Mouse (Mus musculus): ENCODE measurements around the gene Rps27.

The Rps27 gene

GRCm38 (mm10) chr3:90231075-90231474, 17.6 kb upstream of the Rps27 start:
- DNase-seq = no peak

- DNase-seq = no peak
Observed at GRCm38 (mm10) chr3:90224331-90224730, 10.9 kb upstream of the Rps27 start.

- no peak for DNase-seq
Observed at GRCm38 (mm10) chr3:90222941-90223340, 9.5 kb upstream of the Rps27 start.

GRCm38 (mm10) chr3:90222455-90222854, 9.0 kb upstream of the Rps27 start:
- DNase-seq = no peak

- DNase-seq = no peak
Observed at GRCm38 (mm10) chr3:90221123-90221522, 7.7 kb upstream of the Rps27 start.

GRCm38 (mm10) chr3:90220531-90220951, 7.1 kb upstream of the Rps27 start:
- peak; percentile 34 for DNase-seq

GRCm38 (mm10) chr3:90220088-90220487, 6.6 kb upstream of the Rps27 start:
- DNase-seq = peak; percentile 67

- DNase-seq = no peak
Observed at GRCm38 (mm10) chr3:90215825-90216380, 2.5 kb upstream of the Rps27 start.

GRCm38 (mm10) chr3:90213956-90214684, 669 bp upstream of the Rps27 start:
- peak; percentile 24 for DNase-seq

- no peak for DNase-seq
Observed at GRCm38 (mm10) chr3:90212723-90213122, 728 bp downstream of the Rps27 start.

GRCm38 (mm10) chr3:90211475-90212398, 1.7 kb downstream of the Rps27 start:
- DNase-seq = no peak

GRCm38 (mm10) chr3:90209908-90210566, 3.4 kb downstream of the Rps27 start:
- no peak for DNase-seq

GRCm38 (mm10) chr3:90208662-90209061, 4.8 kb downstream of the Rps27 start:
- no peak for DNase-seq

GRCm38 (mm10) chr3:90204582-90204981, 8.9 kb downstream of the Rps27 start:
- no peak for DNase-seq

- no peak for DNase-seq
Observed at GRCm38 (mm10) chr3:90203619-90204018, 9.8 kb downstream of the Rps27 start.

- no peak for DNase-seq
Observed at GRCm38 (mm10) chr3:90202884-90203283, 10.6 kb downstream of the Rps27 start.

GRCm38 (mm10) chr3:90197548-90197947, 15.9 kb downstream of the Rps27 start:
- DNase-seq = no peak

- no peak for DNase-seq
Observed at GRCm38 (mm10) chr3:90195644-90196043, 17.8 kb downstream of the Rps27 start.

GRCm38 (mm10) chr3:90194759-90195158, 18.7 kb downstream of the Rps27 start:
- DNase-seq = no peak

- no peak for DNase-seq
Observed at GRCm38 (mm10) chr3:90190859-90191510, 22.5 kb downstream of the Rps27 start.

GRCm38 (mm10) chr3:90183581-90183980, 29.9 kb downstream of the Rps27 start:
- DNase-seq = no peak

GRCm38 (mm10) chr3:90179566-90179965, 33.9 kb downstream of the Rps27 start:
- no peak for DNase-seq

Data from cerebellum, adult 8-10 months (tissue).